8 mouse cellular contexts compared by ENCODE assay signal in the genomic region with DNA sequence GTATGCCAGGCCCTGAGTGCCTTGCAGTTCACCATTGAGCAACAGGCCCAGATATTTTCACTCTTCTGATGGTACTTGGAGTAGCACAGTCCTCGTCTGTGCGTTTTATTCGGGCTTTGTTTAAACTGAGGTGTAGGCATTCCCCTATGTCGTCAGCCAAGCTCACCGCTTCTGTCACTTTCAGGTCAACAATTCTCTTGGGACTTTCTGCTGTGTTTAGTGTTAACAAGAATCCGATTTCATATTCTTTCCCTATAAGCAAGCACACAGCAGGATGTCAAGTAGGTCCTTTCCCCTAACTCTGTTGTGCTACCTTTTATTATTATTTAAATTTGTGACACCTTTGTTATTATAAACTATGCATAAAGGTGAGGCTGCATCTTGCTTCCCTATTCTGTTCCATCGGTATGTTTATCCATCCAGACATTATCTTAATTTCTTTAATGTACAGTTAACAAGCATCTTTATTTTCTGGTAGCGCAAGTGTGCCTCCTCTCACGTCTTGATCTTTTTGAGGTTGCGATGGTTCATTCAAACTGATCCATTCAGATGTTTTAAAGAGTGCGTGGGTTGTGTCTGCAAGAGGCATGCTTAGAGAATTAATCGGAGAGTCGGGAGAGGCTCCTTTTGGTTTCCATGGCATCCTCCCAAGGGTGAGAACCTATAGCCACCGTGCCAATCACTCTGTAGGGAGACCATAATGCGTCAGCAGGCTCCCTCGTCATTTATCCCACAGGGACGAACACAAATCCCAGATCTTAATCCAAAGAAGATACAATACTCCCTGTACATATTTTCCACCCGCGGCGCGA. TPM values are rescaled to one million over a fixed set of nuclear protein-coding genes. Genes with fewer than 3 reads are reported as not detected.
DNase-seq lines count a peak whose midpoint lies in the region; ATAC-seq and TF ChIP-seq lines count a peak whose summit lies in the region.

No protein-coding gene starts in this region.

- 20% methylated on average over 21 of the region's 21 CpGs for WGBS in kidney, embryonic 14.5 days
- 13% methylated on average over 21 of the region's 21 CpGs for WGBS in forebrain, embryonic 13.5 days
- WGBS in liver, postnatal 0 days (ENCODE audit: insufficient replicate concordance): 26% methylated on average over 21 of the region's 21 CpGs

- peak overlapping the region; percentile 95 for H3K27ac ChIP-seq in kidney, embryonic 14.5 days (ENCODE audit: low read depth, low read length)
- peak overlapping the region; percentile 79 for H3K27ac ChIP-seq in forebrain, embryonic 13.5 days
- peak overlapping the region; percentile 95 for H3K27ac ChIP-seq in liver, postnatal 0 days (ENCODE audit: low read depth)

- peaks cover 10% of the 10 kb centered on the region; the same call in 1 of the 2 replicates for H3K4me1 ChIP-seq in kidney, embryonic 14.5 days (ENCODE audit: control insufficient read depth, insufficient read depth, low read length)
- H3K4me1 ChIP-seq in forebrain, embryonic 13.5 days: peaks cover 15% of the 10 kb centered on the region
- H3K4me1 ChIP-seq in liver, postnatal 0 days (ENCODE audit: insufficient read depth): peaks cover 8% of the 10 kb centered on the region

- TF ChIP-seq CTCF in liver, postnatal 0 days (IDR thresholded peaks at IDR 0.05; ENCODE audit: low read depth): no peak

- H3K4me3 ChIP-seq in kidney, embryonic 14.5 days (ENCODE audit: low read length): peak overlapping the region; percentile 73
- peak overlapping the region; percentile 78 for H3K4me3 ChIP-seq in forebrain, embryonic 13.5 days
- peak overlapping the region; percentile 61 for H3K4me3 ChIP-seq in liver, postnatal 0 days (ENCODE audit: low read depth, low read length)

- DNase-seq in kidney, adult 9 months: no peak
- DNase-seq in MEL-GATA-1-ER (ENCODE audit: extremely low read depth, low read depth): peak; percentile 19
- DNase-seq in liver, postnatal 0 days: no peak
- DNase-seq in thymus, postnatal 10 days (ENCODE audit: low spot score in 2 of 2): no peak
- DNase-seq in cerebellum, postnatal 4 days (ENCODE audit: low spot score in 2 of 2): no peak
- DNase-seq in ovary, postnatal 14 days (ENCODE audit: low spot score): no peak

- no peaks in the 10 kb centered on the region for H3K27me3 ChIP-seq in kidney, embryonic 14.5 days (ENCODE audit: control insufficient read depth, insufficient read depth, low read length)
- H3K27me3 ChIP-seq in forebrain, embryonic 13.5 days: no peaks in the 10 kb centered on the region
- no peaks in the 10 kb centered on the region for H3K27me3 ChIP-seq in liver, postnatal 0 days (ENCODE audit: insufficient read depth, low read length)

- H3K9me3 ChIP-seq in kidney, embryonic 14.5 days (ENCODE audit: control insufficient read depth, low read length): no peaks in the 10 kb centered on the region
- H3K9me3 ChIP-seq in forebrain, embryonic 13.5 days (replicated peaks): no peaks in the 10 kb centered on the region
- H3K9me3 ChIP-seq in liver, postnatal 0 days (ENCODE audit: low read length): no peaks in the 10 kb centered on the region

- ATAC-seq in kidney, embryonic 14.5 days (ENCODE audit: low FRiP score, low TSS enrichment): no peak
- peak; percentile 21 for ATAC-seq in forebrain, embryonic 13.5 days
- ATAC-seq in liver, postnatal 0 days: no peak

- H3K36me3 ChIP-seq in kidney, embryonic 14.5 days (ENCODE audit: control insufficient read depth, insufficient read depth, low read length): no peaks in the 10 kb centered on the region
- H3K36me3 ChIP-seq in forebrain, embryonic 13.5 days (ENCODE audit: poor library complexity, severe bottlenecking): no peaks in the 10 kb centered on the region
- H3K36me3 ChIP-seq in liver, postnatal 0 days (replicated peaks; ENCODE audit: insufficient read depth, low read length): no peaks in the 10 kb centered on the region

- H3K9ac ChIP-seq in kidney, embryonic 14.5 days (ENCODE audit: low read depth, low read length): peak overlapping the region; percentile 74
- peak overlapping the region; percentile 67 for H3K9ac ChIP-seq in forebrain, embryonic 13.5 days
- H3K9ac ChIP-seq in liver, postnatal 0 days (replicated peaks): peak overlapping the region; percentile 62

- H3K4me2 ChIP-seq in kidney, embryonic 14.5 days (replicated peaks; ENCODE audit: low read depth, low read length): peak overlapping the region; percentile 76
- H3K4me2 ChIP-seq in forebrain, embryonic 13.5 days: peak overlapping the region; percentile 70
- peak overlapping the region; percentile 75 for H3K4me2 ChIP-seq in liver, postnatal 0 days (ENCODE audit: low read depth, low read length)

- TF ChIP-seq EP300 in liver, postnatal 0 days (IDR thresholded peaks at IDR 0.05; ENCODE audit: low read depth): no peak

RNA-seq across cellular contexts. Expression of a gene that starts 15.6 kb away (rescaled TPM):
- 3.9 and 9.8 TPM in 2 replicates for polyA plus RNA-seq in kidney, embryonic 14.5 days (2014; fragmentation: Nextera tagmentation; extraction: Ambion mirVana)
- 0.96 and 1.5 TPM in 2 replicates for polyA plus RNA-seq in forebrain, embryonic 13.5 days (2015; fragmentation: Nextera tagmentation; extraction: Ambion mirVana)
- polyA plus RNA-seq in liver, postnatal 0 days (2015; fragmentation: Nextera tagmentation; extraction: Ambion mirVana): 9.8 and 10.2 TPM in 2 replicates

RNA-seq across cellular contexts. Expression of a gene that starts 20.9 kb away (rescaled TPM):
- polyA plus RNA-seq in kidney, embryonic 14.5 days (2014; fragmentation: Nextera tagmentation; extraction: Ambion mirVana): 19.5 and 26.0 TPM in 2 replicates
- polyA plus RNA-seq in forebrain, embryonic 13.5 days (2015; fragmentation: Nextera tagmentation; extraction: Ambion mirVana): 1.4 and 2.8 TPM in 2 replicates
- 30.2 and 32.2 TPM in 2 replicates for polyA plus RNA-seq in liver, postnatal 0 days (2015; fragmentation: Nextera tagmentation; extraction: Ambion mirVana)

RNA-seq across cellular contexts. Expression of a gene that starts 33.6 kb away (rescaled TPM):
- not detected in 2 replicates for polyA plus RNA-seq in kidney, embryonic 14.5 days (2014; fragmentation: Nextera tagmentation; extraction: Ambion mirVana)
- not detected in 2 replicates for polyA plus RNA-seq in forebrain, embryonic 13.5 days (2015; fragmentation: Nextera tagmentation; extraction: Ambion mirVana)
- 1.9 and 2.0 TPM in 2 replicates for polyA plus RNA-seq in liver, postnatal 0 days (2015; fragmentation: Nextera tagmentation; extraction: Ambion mirVana)

RNA-seq across cellular contexts. Expression of a gene that starts 56.8 kb away (rescaled TPM):
- polyA plus RNA-seq in kidney, embryonic 14.5 days (2014; fragmentation: Nextera tagmentation; extraction: Ambion mirVana): 0.37 and 0.47 TPM in 2 replicates
- polyA plus RNA-seq in forebrain, embryonic 13.5 days (2015; fragmentation: Nextera tagmentation; extraction: Ambion mirVana): not detected in 2 replicates
- 0.14 and 0.18 TPM in 2 replicates for polyA plus RNA-seq in liver, postnatal 0 days (2015; fragmentation: Nextera tagmentation; extraction: Ambion mirVana)
